Comparison of ENCODE assay signal across 8 mouse cellular contexts in genomic region chr4:141976163-141976562, GRCm38 (mm10). TPM values are rescaled to one million over a fixed set of nuclear protein-coding genes. Genes with fewer than 3 reads are reported as not detected.
DNase-seq lines count a peak whose midpoint lies in the region; TF ChIP-seq lines count a peak whose summit lies in the region.

No protein-coding gene starts in this region.

- intact Hi-C loops in heart, postnatal 14 days (cut with DNase I), result no loop called here
- intact Hi-C loops in left cerebral cortex, adult 2 months (cut with DNase I), result loop anchor here (5.0 kb wide), 1 partner anchor 166 kb away; no protein-coding TSS in a partner anchor

- no peak overlapping the region for H3K4me3 ChIP-seq in left cerebral cortex, adult 2 months

- H3K27ac ChIP-seq in left cerebral cortex, adult 2 months, result no peak overlapping the region

- peak; percentile 47 to 59 for DNase-seq in heart, postnatal 14 days
- no peak for DNase-seq in heart, adult 9 months (ENCODE audit: low spot score in 2 of 2)
- peak; percentile 31 to 32 for DNase-seq in urinary bladder, postnatal 36 days (ENCODE audit: low spot score in 2 of 2)
- no peak for DNase-seq in urinary bladder, adult 18-20 months (ENCODE audit: low spot score in 2 of 2)
- peak; percentile 32 for DNase-seq in embryo, embryonic 11.5 days (ENCODE audit: low read depth, low spot score)
- DNase-seq in left cerebral cortex, adult 2 months (ENCODE audit: extremely low spot score in 1 of 2, low spot score in 2 of 2), result peak in 1 of 2 experiments; percentile 65
- peak; percentile 64 for DNase-seq in retina, postnatal 1 day
- no peak for DNase-seq in urinary bladder, postnatal 10 days (ENCODE audit: low spot score)

- peak; percentile 63 for TF ChIP-seq CTCF in left cerebral cortex, adult 2 months (IDR thresholded peaks at IDR 0.05)

RNA-seq across cellular contexts. Expression of gene Fhad1, which starts 38.7 kb away (rescaled TPM):
- total RNA-seq in heart, postnatal 14 days (2021), result under 1 TPM; 0.17 to 0.48 TPM
- total RNA-seq in left cerebral cortex, adult 2 months (2021), result 1 to 10 TPM; 9.0 to 9.2 TPM

Comparison
In these comparisons a context has a peak if more than half of its experiments do, and no peak if none do; other contexts are left out.
1. DNase-seq: peak in heart, postnatal 14 days (2 of 2), urinary bladder, postnatal 36 days (2 of 2), embryo, embryonic 11.5 days (single experiment) and retina, postnatal 1 day (single experiment); none in heart, adult 9 months (0 of 2), urinary bladder, adult 18-20 months (0 of 2) and urinary bladder, postnatal 10 days (single experiment).
2. RNA of gene Fhad1, which starts 38.7 kb away (total RNA-seq): 9.0 to 9.2 TPM in left cerebral cortex, adult 2 months; 0.17 to 0.48 TPM in heart, postnatal 14 days; every median in the first group is over 4 times any median in the second.